Mouse (Mus musculus) spleen, adult 2 months (tissue): ENCODE measurements around the gene Gpr141. TPM values are rescaled to one million over a fixed set of nuclear protein-coding genes. Genes with fewer than 3 reads are reported as not detected.
A peak's percentile ranks its signal among the peaks of the same experiment; 100 is the strongest.

ENCODE experiments used
- DNase-seq, 2 experiments: peaks; one replicate each; pipeline versions ENCODE4 v3.0.0 to v3.0.0-alpha.2; 2012 to 2021; ENCODE audit warnings: low spot score in 2 of 2, low read depth in 1 of 2
- H3K27ac ChIP-seq: fragments of 200-500 bp; 2 replicates; pipeline ENCODE4 v1.5.1; 2012; ENCODE audit warnings: low read length, inconsistent platforms; ENCODE audit not compliant: insufficient read depth
- H3K27me3 ChIP-seq: fragments of 200-500 bp; 2 replicates; pipeline ENCODE4 v1.6.1; 2012; ENCODE audit warnings: mild to moderate bottlenecking, moderate library complexity, low read length, inconsistent platforms; ENCODE audit not compliant: control insufficient read depth, insufficient read depth
- H3K36me3 ChIP-seq: fragments of 200-500 bp; 2 replicates; pipeline ENCODE4 v1.6.1; 2012; ENCODE audit warnings: mild to moderate bottlenecking, low read length, inconsistent platforms; ENCODE audit not compliant: control insufficient read depth, insufficient read depth
- H3K4me1 ChIP-seq: fragments of 200-500 bp; 2 replicates; pipeline ENCODE4 v1.6.1; 2011; ENCODE audit warnings: inconsistent platforms; ENCODE audit not compliant: control insufficient read depth, insufficient read depth, insufficient read length
- H3K4me3 ChIP-seq: fragments of 200-500 bp; 2 replicates; pipeline ENCODE4 v1.5.1; 2011; ENCODE audit warnings: mild to moderate bottlenecking, inconsistent platforms; ENCODE audit not compliant: insufficient read depth, insufficient read length; ENCODE audit errors: extremely low read depth
- CTCF ChIP-seq: fragments of 200-500 bp; IDR thresholded peaks from 2 replicates; pipeline ENCODE4 v1.5.1; 2011; ENCODE audit warnings: mild to moderate bottlenecking, inconsistent platforms; ENCODE audit not compliant: insufficient read depth, insufficient read length, insufficient replicate concordance; ENCODE audit errors: extremely low read depth
- POLR2A ChIP-seq: fragments of 200-500 bp; IDR thresholded peaks from 2 replicates; pipeline ENCODE4 v1.6.1; 2011; ENCODE audit warnings: low read depth, low read length, inconsistent platforms
- WGBS: fragments of 180-500 bp; shearing (Covaris S2); methylation state at CpG from one replicate; pipeline ENCODE4 v1.1.7; 2018; 5-methylcytosine and 5-hydroxymethylcytosine counted together
- polyA plus RNA-seq: library from polyadenylated mRNA; depleted of rRNA; stranded (reverse); fragments of >200 nt; gene quantifications from 2 replicates; pipeline ENCODE4 v1.2.3, GENCODE M21; 2012; rRNA removed

Gene Gpr141
- 1.9 and 2.5 TPM in 2 replicates for polyA plus RNA-seq

DNA sequence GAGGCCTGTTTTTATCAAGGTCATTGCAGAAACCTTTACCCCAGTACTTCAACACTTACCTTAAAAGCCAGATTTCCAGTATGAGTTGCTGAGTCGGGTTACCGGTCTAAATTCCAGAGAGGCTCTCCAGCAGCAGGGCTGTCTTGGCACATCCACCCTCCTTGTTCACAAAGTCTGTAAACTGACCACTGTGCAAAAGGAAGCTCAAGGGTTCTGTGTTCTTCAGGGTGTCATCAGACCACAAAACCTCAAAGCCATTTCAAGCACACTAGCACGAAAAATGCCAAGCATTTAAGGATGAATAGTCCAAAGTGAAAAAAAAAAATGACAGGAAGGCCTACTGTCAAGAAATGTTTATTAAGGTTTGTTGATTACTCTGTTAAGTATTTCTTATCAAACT lies at the start of gene Gpr141:
Gene Gpr141 (minus strand): TSS at position 187 of the 400 bp plus-strand sequence.
- H3K27ac ChIP-seq = no peak within 1 kb of the TSS
- DNase-seq = no peak
- no peaks in the 10 kb centered on the region for H3K36me3 ChIP-seq
- H3K4me1 ChIP-seq = peaks cover 7% of the 10 kb centered on the region; the same call in 1 of the 2 replicates
- no peak within 1 kb of the TSS for H3K4me3 ChIP-seq
- WGBS = 26% methylated on average over 3 of the region's 3 CpGs
- no peak for TF ChIP-seq CTCF
- no peak for TF ChIP-seq POLR2A
- no peaks in the 10 kb centered on the region for H3K27me3 ChIP-seq

DNA sequence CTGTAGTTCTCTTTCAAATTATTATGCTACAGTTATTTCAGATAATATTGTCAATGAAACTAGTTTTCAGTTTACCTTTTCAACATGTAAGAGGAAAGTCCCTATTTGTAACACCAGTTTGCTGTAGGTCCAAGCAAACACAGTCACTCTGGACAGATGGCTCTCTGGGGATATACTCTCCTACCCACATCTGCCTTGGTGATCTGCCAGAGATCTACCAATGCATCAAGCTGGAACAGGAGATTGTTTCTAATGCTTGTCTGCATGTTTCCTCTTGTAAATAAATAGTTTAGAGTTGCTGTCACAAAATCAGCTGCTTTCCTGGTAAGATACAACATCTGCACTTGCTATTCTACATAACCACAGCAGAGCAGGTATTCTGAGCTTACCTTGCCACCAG lies 40.2 kb upstream of the Gpr141 start:
- Histone ChIP-seq H3K4me1 (no peaks in the 10 kb centered on the region), H3K27ac (no peak overlapping the region), H3K27me3 (no peaks in the 10 kb centered on the region), H3K4me3 (no peak overlapping the region), H3K36me3 (no peaks in the 10 kb centered on the region)
- no peak for DNase-seq
- TF ChIP-seq POLR2A (no peak), CTCF (no peak)

DNA sequence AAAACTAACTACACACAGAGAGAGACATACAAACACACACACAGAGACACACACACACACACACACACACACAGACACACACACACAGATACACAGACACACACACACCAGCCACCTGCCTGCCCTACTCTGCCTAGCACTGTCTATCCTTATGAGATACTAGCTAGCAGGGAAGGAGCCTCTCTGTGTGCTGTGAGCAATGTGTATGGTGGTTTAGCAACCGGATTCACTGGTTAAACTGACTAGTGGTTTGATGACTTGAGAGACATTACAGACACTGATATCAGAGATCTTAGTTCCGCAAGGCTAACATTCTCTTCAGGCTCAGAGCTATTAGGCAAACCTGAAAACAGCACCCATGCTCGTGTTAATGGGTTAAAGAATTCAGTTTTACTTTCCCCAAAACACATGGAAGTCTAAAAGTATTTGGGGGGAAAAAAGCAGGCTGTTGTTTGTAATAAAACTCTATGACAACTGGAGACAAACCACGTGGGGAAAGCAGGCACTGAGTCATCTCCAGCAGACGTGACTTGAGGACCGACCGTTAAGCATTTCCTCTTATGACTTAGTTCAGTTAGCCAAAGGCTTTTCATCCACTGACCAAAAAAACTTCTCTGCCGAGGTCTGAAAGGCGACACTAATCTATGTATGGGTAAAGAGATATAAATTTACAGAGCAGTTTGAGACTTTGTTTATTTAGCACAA lies 30.7 kb upstream of the Gpr141 start:
- peak in 1 of 2 experiments; percentile 1 for DNase-seq
- Histone ChIP-seq H3K36me3 (no peaks in the 10 kb centered on the region), H3K27me3 (no peaks in the 10 kb centered on the region), H3K4me3 (no peak overlapping the region), H3K4me1 (no peaks in the 10 kb centered on the region), H3K27ac (no peak overlapping the region; the same call in 1 of the 2 replicates)
- TF ChIP-seq POLR2A (no peak), CTCF (no peak)
- WGBS = 17% methylated on average over 9 of the region's 9 CpGs

DNA sequence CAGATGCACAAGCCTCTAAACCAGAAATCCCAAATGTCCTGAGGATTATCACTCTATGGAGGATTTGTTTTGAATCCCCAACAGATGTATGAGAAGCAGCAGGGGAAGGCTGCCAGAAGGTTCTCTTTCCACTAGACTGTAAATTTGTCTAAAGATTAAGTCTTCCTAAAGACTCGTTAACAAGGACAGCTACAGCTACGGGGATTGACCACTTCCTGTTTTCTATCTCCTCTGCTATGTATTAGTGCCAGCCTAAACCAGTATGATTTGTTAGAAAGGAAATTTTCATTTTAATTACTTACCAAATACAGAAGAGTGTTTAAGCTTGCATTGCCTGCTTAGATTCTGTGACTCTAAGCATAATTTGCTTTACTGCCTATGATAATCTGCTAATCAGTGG lies 30.0 kb upstream of the Gpr141 start:
- no peak for DNase-seq
- TF ChIP-seq POLR2A (no peak), CTCF (no peak)
- H3K36me3 ChIP-seq = no peaks in the 10 kb centered on the region
- no peaks in the 10 kb centered on the region for H3K27me3 ChIP-seq
- WGBS = 1% methylated on average over 2 of the region's 2 CpGs
- H3K4me3 ChIP-seq = no peak overlapping the region
- H3K4me1 ChIP-seq = no peaks in the 10 kb centered on the region
- H3K27ac ChIP-seq = no peak overlapping the region

DNA sequence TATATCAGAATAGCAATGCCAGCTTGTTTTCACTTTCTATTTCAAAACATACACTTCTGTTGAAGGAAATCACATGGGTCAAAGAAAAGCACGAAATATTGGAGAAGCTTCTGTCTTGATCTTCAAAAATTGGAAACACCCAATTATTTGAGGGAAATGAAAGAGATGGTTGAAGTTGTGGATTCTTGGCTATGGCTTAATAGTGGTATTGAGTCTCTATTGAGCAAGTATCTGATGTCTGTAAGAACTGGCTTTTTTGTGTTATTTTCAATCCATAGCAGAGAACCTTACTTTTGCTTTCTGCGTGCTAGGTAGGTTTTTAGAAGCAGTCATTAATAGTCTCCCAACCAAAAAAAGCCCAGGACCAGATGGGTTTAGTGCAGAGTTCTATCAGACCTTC lies 19.4 kb upstream of the Gpr141 start:
- Histone ChIP-seq H3K27ac (no peak overlapping the region), H3K27me3 (no peaks in the 10 kb centered on the region), H3K4me3 (no peak overlapping the region), H3K4me1 (no peaks in the 10 kb centered on the region), H3K36me3 (no peaks in the 10 kb centered on the region)
- DNase-seq = no peak
- TF ChIP-seq POLR2A (no peak), CTCF (no peak)
- 68% methylated on average over 2 of the region's 2 CpGs for WGBS

DNA sequence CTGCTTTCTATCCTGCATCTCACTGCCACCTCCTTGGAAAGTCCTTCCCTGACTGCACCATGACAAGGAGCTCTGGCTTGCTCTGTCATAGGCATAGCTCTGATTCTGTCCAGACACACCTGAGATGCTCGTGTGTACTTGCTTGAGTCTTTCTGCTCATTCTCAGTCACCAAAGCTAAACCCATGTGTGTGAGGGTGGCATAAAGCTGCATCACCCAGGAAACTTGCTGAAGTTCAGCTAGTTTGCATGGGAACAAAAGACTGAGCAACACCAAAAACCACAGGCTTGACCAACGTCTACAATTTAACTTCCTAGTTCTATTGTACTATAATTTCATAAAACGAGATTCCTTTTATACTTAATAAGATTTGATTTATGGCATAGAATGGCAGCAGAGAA lies 18.6 kb upstream of the Gpr141 start:
- Histone ChIP-seq H3K36me3 (no peaks in the 10 kb centered on the region), H3K27ac (no peak overlapping the region), H3K4me3 (no peak overlapping the region), H3K4me1 (no peaks in the 10 kb centered on the region), H3K27me3 (no peaks in the 10 kb centered on the region)
- WGBS = 22% methylated on average over 3 of the region's 3 CpGs
- no peak for DNase-seq
- TF ChIP-seq CTCF = no peak
- TF ChIP-seq POLR2A = no peak

DNA sequence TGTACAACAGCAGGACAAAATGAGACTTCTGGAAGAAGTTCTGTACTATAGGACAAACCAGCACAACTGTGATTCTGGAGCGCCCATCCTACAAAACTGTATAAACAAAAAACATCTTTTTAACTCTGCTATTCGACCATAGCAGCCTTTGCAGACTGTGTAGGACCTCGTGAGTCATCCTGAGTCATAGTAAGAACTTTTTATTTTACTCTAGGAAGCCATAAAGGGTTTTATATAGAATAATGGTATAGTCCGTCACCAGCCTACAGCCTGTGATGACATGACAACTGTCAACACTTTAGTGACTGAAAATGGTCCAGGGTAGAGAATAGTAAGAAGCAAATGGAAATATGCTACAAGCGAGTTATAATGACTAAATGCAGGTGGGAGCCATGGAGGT lies 17.6 kb upstream of the Gpr141 start:
- TF ChIP-seq POLR2A (no peak), CTCF (no peak)
- 76% methylated on average over 5 of the region's 5 CpGs for WGBS
- H3K4me1 ChIP-seq = no peaks in the 10 kb centered on the region

More for the DNA sequence above, 17.6 kb upstream of the Gpr141 start:
- no peaks in the 10 kb centered on the region for H3K27me3 ChIP-seq
- no peak for DNase-seq
- no peaks in the 10 kb centered on the region for H3K36me3 ChIP-seq
- H3K4me3 ChIP-seq = no peak overlapping the region
- H3K27ac ChIP-seq = no peak overlapping the region
